Mouse (Mus musculus) urinary bladder, adult 2 months (tissue): ENCODE data around the gene Foxn3. TPM values are rescaled to one million over a fixed set of nuclear protein-coding genes. Genes with fewer than 3 reads are reported as not detected.
"Not testable (repeated sequence)": the region's sequence is repeated elsewhere in the genome, so short reads cannot be mapped to it uniquely, and the experiment has no call there.

Experiments
- DNase-seq: peaks from one replicate; pipeline ENCODE4 v3.0.0; 2022; ENCODE audit warnings: low spot score
- polyA plus RNA-seq: library from polyadenylated mRNA; depleted of rRNA; stranded (reverse); fragments of >200 nt; gene quantifications from 2 replicates; pipeline ENCODE4 v1.2.3, GENCODE M21; 2012

Gene Foxn3
- polyA plus RNA-seq, 1 experiment = 23.4 TPM

GRCm38 (mm10) chr12:99220333-99220732 is 343.0 kb downstream of the Foxn3 start:
- DNase-seq = no peak

GRCm38 (mm10) chr12:99219812-99220211 is 343.6 kb downstream of the Foxn3 start:
- no peak for DNase-seq

- DNase-seq = no peak
These were observed 346.2 kb downstream of the Foxn3 start for GRCm38 (mm10) chr12:99217145-99217698.

- no peak for DNase-seq
These were observed 347.0 kb downstream of the Foxn3 start for GRCm38 (mm10) chr12:99216341-99216761.

- DNase-seq = no peak
These were observed 347.7 kb downstream of the Foxn3 start for GRCm38 (mm10) chr12:99215521-99216255.

GRCm38 (mm10) chr12:99214098-99214497 is 349.3 kb downstream of the Foxn3 start:
- DNase-seq = no peak

GRCm38 (mm10) chr12:99213218-99213617 is 350.2 kb downstream of the Foxn3 start:
- DNase-seq = no peak

- no peak for DNase-seq
These were observed 353.6 kb downstream of the Foxn3 start for GRCm38 (mm10) chr12:99209801-99210200.

- no peak for DNase-seq
These were observed 355.1 kb downstream of the Foxn3 start for GRCm38 (mm10) chr12:99208251-99208650.

GRCm38 (mm10) chr12:99207014-99207612 is 356.3 kb downstream of the Foxn3 start:
- DNase-seq = no peak

- no peak for DNase-seq
These were observed 357.6 kb downstream of the Foxn3 start for GRCm38 (mm10) chr12:99205734-99206133.

GRCm38 (mm10) chr12:99199124-99199483 is 364.3 kb downstream of the Foxn3 start:
- no peak for DNase-seq

GRCm38 (mm10) chr12:99198428-99199123 is 364.8 kb downstream of the Foxn3 start:
- DNase-seq = no peak

GRCm38 (mm10) chr12:99197031-99197430 is 366.4 kb downstream of the Foxn3 start:
- no peak for DNase-seq

GRCm38 (mm10) chr12:99195655-99196054 is 367.7 kb downstream of the Foxn3 start:
- no peak for DNase-seq

GRCm38 (mm10) chr12:99194120-99194519 is 369.3 kb downstream of the Foxn3 start:
- not testable (repeated sequence) for DNase-seq

GRCm38 (mm10) chr12:99187671-99188070 is 375.7 kb downstream of the Foxn3 start:
- no peak for DNase-seq

- DNase-seq = no peak
These were observed 377.1 kb downstream of the Foxn3 start for GRCm38 (mm10) chr12:99186239-99186638.

GRCm38 (mm10) chr12:99183261-99183792 is 380.1 kb downstream of the Foxn3 start:
- DNase-seq = no peak

- DNase-seq = no peak
These were observed 381.0 kb downstream of the Foxn3 start for GRCm38 (mm10) chr12:99182338-99182737.

- DNase-seq = no peak
These were observed 383.1 kb downstream of the Foxn3 start for GRCm38 (mm10) chr12:99180234-99180824.
